ENCODE assay signal across 17 mouse cellular contexts in genomic region chr15:97612325-97612724, GRCm38 (mm10).
DNase-seq lines count a peak whose midpoint lies in the region; ATAC-seq and TF ChIP-seq lines count a peak whose summit lies in the region.
"Had no signal": no experiment of that assay in that cellular context is flagged by ENCODE, and none has a peak within 500 bp of the region (broad histone marks: within the 10 kb centered on the region; RNA-seq: fewer than 3 reads in every experiment).

No protein-coding gene starts in this region.

- in situ Hi-C loops in CH12.LX (cut with MboI; ENCODE audit: low pct_ligation_motif_present, low pct_unique_long_range_greater_than_20kb, low sequenced_read_pairs), result no loop called here

- no peak overlapping the region for H3K4me2 ChIP-seq in hindbrain, postnatal 0 days (ENCODE audit: low read depth, low read length)
- H3K4me2 ChIP-seq in lung, postnatal 0 days (replicated peaks; ENCODE audit: low read depth, low read length), result no peak overlapping the region
- H3K4me2 ChIP-seq in CH12.LX (ENCODE audit: insufficient read depth, low read depth, poor library complexity, severe bottlenecking), result no peak overlapping the region
- H3K4me2 ChIP-seq: lung, embryonic 15.5 days; midbrain, embryonic 12.5 days had no signal

- TF ChIP-seq RAD21 in CH12.LX (IDR thresholded peaks at IDR 0.05; ENCODE audit: low read depth, low read length), result peak; percentile 60

- TF ChIP-seq EP300 in lung, postnatal 0 days (IDR thresholded peaks at IDR 0.05), result no peak
- TF ChIP-seq EP300 in CH12.LX (IDR thresholded peaks at IDR 0.05; ENCODE audit: low read length), result no peak

- no peaks in the 10 kb centered on the region for H3K36me3 ChIP-seq in hindbrain, postnatal 0 days (ENCODE audit: insufficient read depth, low read length)
- no peaks in the 10 kb centered on the region for H3K36me3 ChIP-seq in hindbrain, embryonic 10.5 days
- H3K36me3 ChIP-seq in lung, postnatal 0 days (ENCODE audit: insufficient read depth, low read length), result no peaks in the 10 kb centered on the region
- H3K36me3 ChIP-seq in CH12.LX (replicated peaks in 1 of 2; ENCODE audit: control insufficient read depth in 1 of 2, insufficient read depth in 1 of 2, low read length in 1 of 2), result no peaks in the 10 kb centered on the region
- H3K36me3 ChIP-seq: lung, embryonic 15.5 days; midbrain, embryonic 12.5 days had no signal

- 85% methylated on average over 2 of the region's 2 CpGs for WGBS in hindbrain, postnatal 0 days
- 87% methylated on average over 2 of the region's 2 CpGs for WGBS in hindbrain, embryonic 10.5 days
- WGBS in lung, postnatal 0 days, result 67% methylated on average over 2 of the region's 2 CpGs

- no peak overlapping the region for H3K27ac ChIP-seq in hindbrain, postnatal 0 days
- H3K27ac ChIP-seq in hindbrain, embryonic 10.5 days, result no peak overlapping the region
- H3K27ac ChIP-seq in lung, postnatal 0 days (ENCODE audit: low read length), result no peak overlapping the region
- no peak overlapping the region for H3K27ac ChIP-seq in CH12.LX (ENCODE audit: insufficient read depth, low read depth)
- no peak overlapping the region for H3K27ac ChIP-seq in embryonic fibroblast, embryonic 13.5 days (ENCODE audit: insufficient read depth, low read length)
- H3K27ac ChIP-seq: lung, embryonic 15.5 days; midbrain, embryonic 12.5 days had no signal

- no peaks in the 10 kb centered on the region for H3K9me3 ChIP-seq in hindbrain, postnatal 0 days (ENCODE audit: low read length)
- 0 out of 2 replicates have a peak, but pooled peaks cover 3% of the 10 kb centered on the region for H3K9me3 ChIP-seq in hindbrain, embryonic 10.5 days
- no peaks in the 10 kb centered on the region for H3K9me3 ChIP-seq in lung, postnatal 0 days (ENCODE audit: low read length)
- no peaks in the 10 kb centered on the region for H3K9me3 ChIP-seq in CH12.LX (replicated peaks; ENCODE audit: low read length)
- H3K9me3 ChIP-seq: lung, embryonic 15.5 days; midbrain, embryonic 12.5 days had no signal

- no peak for DNase-seq in hindbrain, postnatal 0 days (ENCODE audit: low spot score)
- DNase-seq in hindbrain, embryonic 10.5 days (ENCODE audit: low spot score), result no peak
- DNase-seq in lung, postnatal 0 days (ENCODE audit: low spot score), result no peak
- no peak for DNase-seq in lung, postnatal 10 days
- DNase-seq in CH12.LX (ENCODE audit: extremely low read depth), result peak; percentile 46
- no peak for DNase-seq in urinary bladder, postnatal 10 days (ENCODE audit: low spot score)
- no peak for DNase-seq in left cerebral cortex, adult 18-20 months (ENCODE audit: low spot score in 2 of 2)
- DNase-seq: cerebellum, adult 18-20 months; embryo, embryonic 11 days; heart, adult 11 months; heart, postnatal 14 days; thymus, postnatal 4 days had no signal

- no peak overlapping the region for H3K4me3 ChIP-seq in hindbrain, postnatal 0 days (ENCODE audit: low read length)
- H3K4me3 ChIP-seq in hindbrain, embryonic 10.5 days, result no peak overlapping the region
- H3K4me3 ChIP-seq in lung, postnatal 0 days (ENCODE audit: low read depth, low read length), result no peak overlapping the region
- no peak overlapping the region for H3K4me3 ChIP-seq in CH12.LX (replicated peaks in 1 of 3; ENCODE audit: low read depth in 2 of 3, low read length in 2 of 3, poor library complexity in 1 of 3)
- no peak overlapping the region for H3K4me3 ChIP-seq in embryonic fibroblast, embryonic 13.5 days (ENCODE audit: insufficient read depth, low read length)
- H3K4me3 ChIP-seq: erythroblast, embryonic 14.5 days; lung, embryonic 15.5 days; midbrain, embryonic 12.5 days had no signal

- no peaks in the 10 kb centered on the region for H3K27me3 ChIP-seq in hindbrain, postnatal 0 days (ENCODE audit: insufficient read depth, low read length)
- no peaks in the 10 kb centered on the region for H3K27me3 ChIP-seq in hindbrain, embryonic 10.5 days (ENCODE audit: insufficient read depth, poor library complexity, severe bottlenecking)
- no peaks in the 10 kb centered on the region for H3K27me3 ChIP-seq in lung, postnatal 0 days (replicated peaks; ENCODE audit: insufficient read depth, low read length)
- H3K27me3 ChIP-seq in CH12.LX (replicated peaks), result no peaks in the 10 kb centered on the region
- H3K27me3 ChIP-seq: lung, embryonic 15.5 days had no signal

- H3K9ac ChIP-seq in hindbrain, postnatal 0 days (replicated peaks; ENCODE audit: low read length), result no peak overlapping the region
- no peak overlapping the region for H3K9ac ChIP-seq in lung, postnatal 0 days (replicated peaks; ENCODE audit: low read depth)
- no peak overlapping the region for H3K9ac ChIP-seq in CH12.LX (ENCODE audit: insufficient read depth, low read depth)
- H3K9ac ChIP-seq: lung, embryonic 15.5 days; midbrain, embryonic 12.5 days had no signal

- H3K4me1 ChIP-seq in hindbrain, postnatal 0 days (ENCODE audit: insufficient read depth, low read length), result peaks cover 3% of the 10 kb centered on the region; the same call in 1 of the 2 replicates
- peaks cover 7% of the 10 kb centered on the region; the same call in 1 of the 2 replicates for H3K4me1 ChIP-seq in hindbrain, embryonic 10.5 days (replicated peaks)
- H3K4me1 ChIP-seq in lung, postnatal 0 days (ENCODE audit: insufficient read depth, low read depth, low read length), result no peaks in the 10 kb centered on the region
- H3K4me1 ChIP-seq in CH12.LX (ENCODE audit: control insufficient read depth in 1 of 2, insufficient read depth in 2 of 2), result no peaks in the 10 kb centered on the region
- H3K4me1 ChIP-seq in embryonic fibroblast, embryonic 13.5 days (ENCODE audit: control insufficient read depth, insufficient read depth, low read length), result no peaks in the 10 kb centered on the region
- H3K4me1 ChIP-seq: lung, embryonic 15.5 days; midbrain, embryonic 12.5 days had no signal

- ATAC-seq in hindbrain, postnatal 0 days, result no peak
- no peak for ATAC-seq in lung, postnatal 0 days
- ATAC-seq: hindbrain, embryonic 16.5 days had no signal

- TF ChIP-seq CTCF in hindbrain, postnatal 0 days (IDR thresholded peaks at IDR 0.05; ENCODE audit: low read depth), result peak; percentile 42; the same call in 1 of the 2 replicates
- peak; percentile 52 for TF ChIP-seq CTCF in lung, postnatal 0 days (IDR thresholded peaks at IDR 0.05)
- TF ChIP-seq CTCF in CH12.LX (conservative IDR thresholded peaks at IDR 0.05 in 1 of 2, IDR thresholded peaks at IDR 0.05 in 1 of 2; ENCODE audit: low read depth in 2 of 2, low read length in 2 of 2), result peak; percentile 67 to 70
- peak; percentile 22; the same call in 1 of the 2 replicates for TF ChIP-seq CTCF in embryonic fibroblast, embryonic 13.5 days (IDR thresholded peaks at IDR 0.05; ENCODE audit: borderline replicate concordance, insufficient read depth, low read length)

- dilution Hi-C loops in CH12.LX (cut with MboI; ENCODE audit: extremely low pct_ligation_motif_present, extremely low pct_unique_long_range_greater_than_20kb, low sequenced_read_pairs), result no loop called here

- no peak for TF ChIP-seq POLR2A in CH12.LX (IDR thresholded peaks at IDR 0.05; ENCODE audit: low read depth, low read length)
- TF ChIP-seq POLR2A in embryonic fibroblast, embryonic 13.5 days (IDR thresholded peaks at IDR 0.05; ENCODE audit: low read depth, low read length), result no peak

- H3K79me2 ChIP-seq in CH12.LX (replicated peaks; ENCODE audit: control insufficient read depth, extremely low read depth, insufficient read depth, poor library complexity, severe bottlenecking), result no peaks in the 10 kb centered on the region

TF ChIP-seq in CH12.LX, 34 proteins besides CTCF, POLR2A, EP300 and RAD21:
- TF ChIP-seq SMC3 (IDR thresholded peaks at IDR 0.05; ENCODE audit: low read depth, low read length) (peak; percentile 51), RCOR1 (conservative IDR thresholded peaks at IDR 0.05; ENCODE audit: low read depth, low read length) (no peak), ZNF384 (IDR thresholded peaks at IDR 0.05; ENCODE audit: low read depth, low read length) (peak; percentile 81), CHD2 (IDR thresholded peaks at IDR 0.05; ENCODE audit: low read length) (no peak), IRF4 (IDR thresholded peaks at IDR 0.05; ENCODE audit: low read depth, low read length) (no peak), MYC (IDR thresholded peaks at IDR 0.05; ENCODE audit: low read depth, low read length) (peak; percentile 88), ETS1 (conservative IDR thresholded peaks at IDR 0.05; ENCODE audit: low read depth, low read length) (no peak), MAX (IDR thresholded peaks at IDR 0.05; ENCODE audit: low read length) (peak; percentile 44; the same call in 1 of the 2 replicates)
